Mouse (Mus musculus): Measurements from ENCODE around the gene Eloa. TPM values are rescaled to one million over a fixed set of nuclear protein-coding genes. Genes with fewer than 3 reads are reported as not detected.

Eloa gene
- total and polyA plus RNA-seq, 2 experiments from 2014 or later: 19.7 to 20.9 TPM

DNA sequence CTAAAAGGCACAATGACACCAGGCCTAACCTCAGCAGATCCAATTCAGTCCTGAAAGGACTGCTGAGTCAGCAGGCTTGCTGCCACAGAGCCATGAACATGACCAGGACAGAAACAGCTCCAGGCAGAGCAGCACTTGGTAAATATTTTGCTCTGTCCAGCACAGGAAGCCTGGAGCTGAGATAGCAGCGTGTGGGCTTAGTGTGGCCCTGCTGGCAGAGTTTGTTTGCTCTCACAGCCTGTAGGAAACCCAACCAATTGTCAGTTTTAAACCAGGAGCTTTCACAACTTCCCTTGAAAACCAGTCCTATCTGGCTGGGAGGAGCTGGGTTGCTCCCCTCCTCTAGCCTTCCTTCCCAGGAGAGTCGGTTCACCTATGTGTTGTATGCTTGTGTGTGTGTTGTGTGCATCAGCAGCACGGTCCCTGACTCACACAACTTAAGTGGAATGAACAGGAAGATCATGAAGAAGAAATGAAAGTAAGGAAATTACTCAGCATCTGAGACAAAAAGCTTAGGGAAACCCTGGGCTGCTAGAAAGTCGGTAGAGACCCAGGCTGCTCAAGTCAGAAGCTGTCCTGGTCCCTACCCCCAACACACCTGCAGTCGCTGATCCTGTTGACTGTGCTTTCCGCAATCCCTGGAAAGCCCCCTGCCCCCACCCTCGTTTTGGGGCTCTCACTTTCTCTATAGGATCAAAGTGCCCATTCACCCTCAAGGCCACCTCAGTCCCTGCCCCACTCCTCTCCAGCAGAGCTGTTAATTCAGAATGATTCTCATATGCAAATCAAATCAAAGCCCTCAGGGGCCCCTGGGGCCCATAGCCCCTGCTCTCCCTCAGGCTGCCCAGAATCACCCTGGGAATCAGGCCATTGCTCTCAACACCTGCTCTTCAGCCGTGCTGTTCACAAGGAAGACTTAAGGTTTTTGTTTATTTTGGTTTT, 9.7 kb upstream of the Eloa start:
- no peak overlapping the region for H3K4me3 ChIP-seq (ENCODE audit: low read length)
- no peaks in the 10 kb centered on the region for H3K4me1 ChIP-seq (ENCODE audit: insufficient read depth, low read length)
- no peak for TF ChIP-seq CTCF (IDR thresholded peaks at IDR 0.05; ENCODE audit: low read depth)
- ATAC-seq: no peak
- no peak overlapping the region for H3K9ac ChIP-seq (replicated peaks; ENCODE audit: low read length)
- no peaks in the 10 kb centered on the region for H3K27me3 ChIP-seq (ENCODE audit: insufficient read depth, low read length)
- peak overlapping the region; percentile 29; the same call in 1 of the 2 replicates for H3K27ac ChIP-seq
- H3K4me2 ChIP-seq (ENCODE audit: low read depth, low read length): no peak overlapping the region
- no peaks in the 10 kb centered on the region for H3K9me3 ChIP-seq (ENCODE audit: low read length)
- 11% methylated on average over 8 of the region's 8 CpGs for WGBS
- H3K36me3 ChIP-seq (ENCODE audit: insufficient read depth, low read length): no peaks in the 10 kb centered on the region
- DNase-seq (ENCODE audit: low spot score): peak; percentile 18

DNA sequence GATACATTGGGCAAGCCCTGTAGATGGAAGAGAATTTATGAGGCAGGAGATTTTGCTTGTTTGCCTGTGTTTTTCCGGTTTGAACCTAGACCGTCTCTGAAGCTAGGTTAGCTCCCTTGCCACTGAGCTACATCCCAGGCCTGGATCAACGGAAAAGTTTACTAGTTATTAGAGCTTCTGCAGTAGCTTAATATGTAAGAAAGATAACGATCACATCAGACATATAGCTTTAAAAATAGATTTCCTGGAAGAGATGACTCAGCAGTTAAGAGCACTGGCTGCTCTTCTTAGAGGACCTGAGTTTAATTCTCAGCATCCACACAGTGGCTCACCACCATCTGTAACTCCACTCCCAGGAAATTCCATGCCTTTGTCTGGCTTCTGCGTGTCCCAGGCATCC, 7.1 kb upstream of the Eloa start:
- ATAC-seq: no peak
- no peak for DNase-seq (ENCODE audit: low spot score)
- Histone ChIP-seq H3K4me1 (ENCODE audit: insufficient read depth, low read length) (no peaks in the 10 kb centered on the region), H3K27ac (no peak overlapping the region), H3K9me3 (ENCODE audit: low read length) (no peaks in the 10 kb centered on the region), H3K27me3 (ENCODE audit: insufficient read depth, low read length) (no peaks in the 10 kb centered on the region), H3K9ac (replicated peaks; ENCODE audit: low read length) (no peak overlapping the region), H3K4me3 (ENCODE audit: low read length) (no peak overlapping the region), H3K36me3 (ENCODE audit: insufficient read depth, low read length) (no peaks in the 10 kb centered on the region), H3K4me2 (ENCODE audit: low read depth, low read length) (no peak overlapping the region)
- TF ChIP-seq CTCF (IDR thresholded peaks at IDR 0.05; ENCODE audit: low read depth): no peak
- 86% methylated on average over 5 of the region's 5 CpGs for WGBS

DNA sequence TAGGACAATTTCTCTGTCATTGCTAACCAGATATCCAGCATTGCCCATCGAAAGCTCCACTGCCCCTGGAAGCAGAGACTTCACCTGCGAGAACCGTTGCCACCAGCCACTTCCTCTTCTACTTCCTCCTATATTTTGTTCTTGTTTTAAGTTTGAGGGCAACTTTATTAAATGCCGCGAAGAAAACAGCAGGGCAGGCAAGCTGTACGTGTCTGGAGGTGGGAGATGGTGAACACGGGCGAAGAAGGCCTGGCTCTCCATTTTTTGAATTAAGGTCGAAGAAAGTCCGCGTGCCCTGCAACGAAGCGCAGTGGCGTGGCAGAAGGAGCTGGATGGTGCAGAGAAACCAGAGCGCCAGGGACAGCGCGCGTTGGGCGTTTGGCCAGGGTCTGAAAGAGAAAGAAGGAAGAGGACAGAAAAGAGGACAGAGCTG, 6.6 kb upstream of the Eloa start:
- H3K4me2 ChIP-seq (ENCODE audit: low read depth, low read length): no peak overlapping the region
- H3K27me3 ChIP-seq (ENCODE audit: insufficient read depth, low read length): no peaks in the 10 kb centered on the region
- H3K9ac ChIP-seq (replicated peaks; ENCODE audit: low read length): no peak overlapping the region
- no peak overlapping the region for H3K27ac ChIP-seq
- no peak for TF ChIP-seq CTCF (IDR thresholded peaks at IDR 0.05; ENCODE audit: low read depth)
- WGBS: 85% methylated on average over 19 of the region's 19 CpGs
- H3K36me3 ChIP-seq (ENCODE audit: insufficient read depth, low read length): no peaks in the 10 kb centered on the region
- ATAC-seq (no peak), DNase-seq (ENCODE audit: low spot score) (no peak)
- no peaks in the 10 kb centered on the region for H3K4me1 ChIP-seq (ENCODE audit: insufficient read depth, low read length)
- no peak overlapping the region for H3K4me3 ChIP-seq (ENCODE audit: low read length)
- no peaks in the 10 kb centered on the region for H3K9me3 ChIP-seq (ENCODE audit: low read length)

DNA sequence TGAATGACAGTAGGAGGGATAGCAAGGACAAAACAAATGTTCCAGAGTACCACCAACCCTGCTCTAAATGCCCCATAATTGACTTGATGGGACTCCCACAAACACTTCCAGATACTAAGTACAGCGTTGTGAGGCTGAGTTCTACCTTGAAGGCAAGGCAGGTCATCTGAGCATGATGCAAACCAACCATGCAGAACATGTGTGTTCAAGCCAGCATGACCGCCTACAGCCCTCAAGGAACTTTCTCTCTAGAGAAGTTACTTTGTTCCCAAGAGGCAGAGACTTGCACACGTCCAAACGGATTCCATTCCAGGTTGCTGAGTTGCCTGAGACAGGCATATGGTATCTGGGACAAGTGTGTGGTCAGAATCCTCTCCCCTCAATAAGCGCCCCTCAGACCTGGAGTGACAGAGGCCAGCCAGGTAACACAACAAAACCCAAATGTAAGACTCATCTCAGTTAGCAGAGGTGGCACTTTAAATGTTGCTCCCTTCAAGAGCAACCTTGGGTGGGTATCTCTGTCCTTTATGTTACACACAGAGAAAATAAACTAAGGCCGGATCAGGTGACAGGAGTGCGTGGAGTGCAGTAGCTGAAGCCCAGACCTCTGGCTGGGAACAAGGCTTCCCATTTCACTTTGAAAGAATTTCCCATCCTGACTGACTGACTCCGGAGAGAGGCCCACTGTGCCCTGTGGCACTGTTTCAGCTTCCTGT, 6.0 kb upstream of the Eloa start:
- Histone ChIP-seq H3K27me3 (ENCODE audit: insufficient read depth, low read length) (no peaks in the 10 kb centered on the region), H3K4me3 (ENCODE audit: low read length) (no peak overlapping the region), H3K4me1 (ENCODE audit: insufficient read depth, low read length) (no peaks in the 10 kb centered on the region), H3K4me2 (ENCODE audit: low read depth, low read length) (no peak overlapping the region), H3K27ac (no peak overlapping the region), H3K36me3 (ENCODE audit: insufficient read depth, low read length) (no peaks in the 10 kb centered on the region), H3K9me3 (ENCODE audit: low read length) (no peaks in the 10 kb centered on the region), H3K9ac (replicated peaks; ENCODE audit: low read length) (no peak overlapping the region)
- WGBS: 75% methylated on average over 8 of the region's 8 CpGs
- DNase-seq (ENCODE audit: low spot score) (no peak), ATAC-seq (no peak)
- no peak for TF ChIP-seq CTCF (IDR thresholded peaks at IDR 0.05; ENCODE audit: low read depth)

DNA sequence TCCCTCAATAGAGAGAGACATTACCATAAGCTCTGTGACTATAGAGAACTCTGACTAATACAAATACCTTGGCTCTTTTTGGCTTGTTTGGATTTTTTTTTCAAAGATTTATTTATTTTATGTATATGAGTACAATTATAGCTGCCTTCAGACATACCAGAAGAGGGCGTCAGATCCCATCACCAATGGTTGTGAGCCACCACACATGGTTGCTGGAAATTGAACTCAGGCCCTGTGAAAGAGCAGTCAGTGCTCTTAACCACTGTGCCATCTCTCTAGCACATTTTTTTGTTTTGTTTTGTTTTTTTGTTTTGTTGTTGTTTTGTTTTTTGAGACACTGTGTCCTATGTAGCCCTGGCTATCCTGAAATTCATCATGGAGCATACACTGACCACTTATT, 3.8 kb upstream of the Eloa start:
- H3K27me3 ChIP-seq (ENCODE audit: insufficient read depth, low read length): no peaks in the 10 kb centered on the region
- 79% methylated on average over 1 of the region's 1 CpGs for WGBS
- peaks cover 3% of the 10 kb centered on the region; the same call in 1 of the 2 replicates for H3K4me1 ChIP-seq (ENCODE audit: insufficient read depth, low read length)
- no peaks in the 10 kb centered on the region for H3K36me3 ChIP-seq (ENCODE audit: insufficient read depth, low read length)
- DNase-seq (ENCODE audit: low spot score) (no peak), ATAC-seq (no peak)
- TF ChIP-seq CTCF (IDR thresholded peaks at IDR 0.05; ENCODE audit: low read depth): no peak
- no peak overlapping the region for H3K4me2 ChIP-seq (ENCODE audit: low read depth, low read length)
- no peak overlapping the region for H3K4me3 ChIP-seq (ENCODE audit: low read length)
- H3K27ac ChIP-seq: no peak overlapping the region
- no peak overlapping the region for H3K9ac ChIP-seq (replicated peaks; ENCODE audit: low read length)
- H3K9me3 ChIP-seq (ENCODE audit: low read length): no peaks in the 10 kb centered on the region

DNA sequence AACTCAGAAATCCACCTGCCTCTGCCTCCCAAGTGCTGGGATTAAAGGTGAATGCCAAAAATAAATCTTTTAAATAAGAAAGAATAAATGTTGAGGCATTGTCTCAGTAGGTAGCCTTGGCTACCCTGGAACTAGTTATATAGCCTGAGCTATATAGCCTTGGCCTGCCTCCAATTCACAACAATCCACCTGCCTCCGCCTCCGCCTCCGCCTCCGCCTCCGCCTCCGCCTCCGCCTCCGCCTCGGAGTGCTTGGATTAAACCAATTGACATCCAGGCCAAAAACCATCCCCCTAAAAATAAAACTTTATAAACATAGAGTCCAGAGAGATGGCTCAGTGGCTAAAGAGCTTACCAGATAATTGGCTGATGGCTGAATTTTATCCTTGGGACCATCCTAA, 1.4 kb upstream of the Eloa start:
- H3K9ac ChIP-seq (replicated peaks; ENCODE audit: low read length): no peak overlapping the region
- no peaks in the 10 kb centered on the region for H3K27me3 ChIP-seq (ENCODE audit: insufficient read depth, low read length)
- TF ChIP-seq CTCF (IDR thresholded peaks at IDR 0.05; ENCODE audit: low read depth): no peak
- peaks cover 5% of the 10 kb centered on the region; the same call in 1 of the 2 replicates for H3K4me1 ChIP-seq (ENCODE audit: insufficient read depth, low read length)
- H3K9me3 ChIP-seq (ENCODE audit: low read length): no peaks in the 10 kb centered on the region
- DNase-seq (ENCODE audit: low spot score) (no peak), ATAC-seq (no peak)
- H3K36me3 ChIP-seq (ENCODE audit: insufficient read depth, low read length): no peaks in the 10 kb centered on the region
- H3K4me2 ChIP-seq (ENCODE audit: low read depth, low read length): no peak overlapping the region
- H3K4me3 ChIP-seq (ENCODE audit: low read length): no peak overlapping the region
- 96% methylated on average over 9 of the region's 9 CpGs for WGBS
- H3K27ac ChIP-seq: no peak overlapping the region

Measured in hindbrain, postnatal 0 days (tissue).